Mouse (Mus musculus): ENCODE measurements around the gene Gucy2g.

The Gucy2g gene

GRCm38 (mm10) chr19:55247991-55248520, 7.0 kb upstream of the Gucy2g start:
- in situ Hi-C loops (cut with MboI), result no loop called here

DNA sequence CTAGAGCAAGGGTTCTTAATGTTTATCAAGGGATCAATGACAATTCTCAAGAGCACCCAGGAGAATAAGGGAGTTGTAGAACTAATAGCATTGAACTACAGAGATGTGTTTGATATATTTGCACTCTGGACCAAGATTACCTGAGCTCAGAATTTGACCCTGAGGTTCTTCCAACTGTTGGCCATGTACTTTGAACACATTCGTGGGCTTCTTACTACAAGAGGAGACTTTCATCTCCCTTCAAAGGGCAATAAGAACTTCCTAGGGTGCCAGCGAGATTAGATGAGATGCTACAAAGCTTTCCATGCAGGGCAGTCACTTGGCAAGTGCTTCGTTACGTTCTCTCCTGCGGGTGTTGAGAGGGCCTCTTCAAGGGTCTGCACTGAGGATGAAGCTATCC, 6.5 kb upstream of the Gucy2g start:
- in situ Hi-C loops (cut with MboI), result no loop called here

GRCm38 (mm10) chr19:55244791-55245231, 3.8 kb upstream of the Gucy2g start:
- in situ Hi-C loops (cut with MboI), result no loop called here

- in situ Hi-C loops (cut with MboI), result no loop called here
Observed at GRCm38 (mm10) chr19:55239766-55240426, 1.1 kb downstream of the Gucy2g start.

DNA sequence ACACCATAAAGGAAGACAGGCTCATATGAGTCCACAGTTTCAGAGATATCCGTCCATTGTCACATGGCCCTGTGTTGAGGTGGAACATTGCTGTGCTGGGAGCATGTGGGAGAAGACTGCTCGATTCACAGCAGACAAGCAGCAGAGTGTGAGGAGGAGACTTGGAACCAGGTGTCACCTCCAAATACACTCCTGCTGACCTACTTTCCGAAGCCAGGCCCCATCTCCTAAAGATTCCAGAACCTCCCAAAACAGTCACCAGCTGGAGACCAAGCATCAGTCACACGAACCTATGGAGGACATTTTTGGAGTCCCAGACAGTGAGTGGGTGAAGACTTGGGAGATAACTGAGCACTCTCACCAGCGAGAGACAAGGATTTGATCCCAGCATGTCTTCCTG, 4.5 kb downstream of the Gucy2g start:
- in situ Hi-C loops (cut with MboI), result no loop called here

- in situ Hi-C loops (cut with MboI), result no loop called here
Observed at GRCm38 (mm10) chr19:55236026-55236425, 5.0 kb downstream of the Gucy2g start.

DNA sequence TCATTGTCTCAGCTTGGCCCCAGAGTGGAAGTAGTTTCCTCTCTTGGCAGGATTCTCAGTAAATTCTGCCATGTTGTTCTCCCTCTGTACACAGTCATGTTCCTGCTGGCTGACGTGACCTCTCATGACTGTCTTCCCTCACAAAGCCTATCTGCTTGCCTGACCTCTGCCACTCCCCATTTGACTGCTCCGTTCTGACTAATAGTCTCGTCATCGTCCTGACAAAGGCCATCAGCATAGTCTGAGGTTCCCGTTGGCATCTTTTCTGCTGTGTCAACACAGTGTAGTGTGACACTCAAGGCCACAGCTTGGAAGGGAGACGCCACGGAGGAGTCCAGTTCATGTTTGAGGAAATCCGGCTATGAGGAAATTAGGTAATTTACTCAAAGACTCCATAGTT, 8.9 kb downstream of the Gucy2g start:
- in situ Hi-C loops (cut with MboI), result no loop called here

GRCm38 (mm10) chr19:55231081-55231480, 10.0 kb downstream of the Gucy2g start:
- in situ Hi-C loops (cut with MboI), result no loop called here

DNA sequence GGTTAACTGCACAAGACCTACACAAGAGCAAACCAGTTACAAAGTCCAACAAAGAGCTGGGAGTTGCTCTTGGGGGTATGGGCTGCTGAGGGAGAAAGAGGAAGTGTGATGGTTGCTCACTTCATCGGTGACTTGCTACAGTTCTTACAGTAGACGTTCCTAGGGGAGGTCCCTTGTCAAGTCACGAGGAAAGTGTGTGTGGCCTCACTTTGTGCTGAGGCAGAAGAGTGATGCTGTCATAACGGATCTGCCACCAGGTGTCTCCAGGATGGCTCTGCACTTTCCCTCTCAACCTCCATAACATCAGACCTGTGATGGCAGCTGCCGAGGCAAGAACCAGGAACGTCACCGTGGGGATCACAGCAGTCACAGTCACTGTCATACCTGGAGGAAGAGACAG, 13.9 kb downstream of the Gucy2g start:
- in situ Hi-C loops (cut with MboI), result no loop called here

DNA sequence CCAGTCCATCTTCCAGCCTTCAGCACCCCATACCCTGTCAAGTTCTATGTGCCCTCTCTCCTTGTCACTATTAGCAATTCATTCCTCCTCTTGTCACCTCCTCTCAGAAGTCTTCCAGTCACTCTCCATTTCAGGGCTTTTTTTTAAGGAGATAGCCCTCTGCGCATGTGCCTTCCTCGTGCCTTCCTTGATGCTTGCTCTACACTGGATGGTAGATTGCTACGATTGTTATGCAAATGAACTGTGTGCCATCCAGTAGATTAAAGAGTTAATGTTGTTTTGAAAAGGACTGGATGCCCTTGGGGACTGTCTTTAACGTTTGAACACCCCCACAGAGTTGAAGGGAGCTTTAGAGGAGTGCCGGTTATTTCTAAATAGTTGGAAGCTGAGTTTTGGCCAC, 14.4 kb downstream of the Gucy2g start:
- in situ Hi-C loops (cut with MboI), result no loop called here

GRCm38 (mm10) chr19:55222268-55222667, 18.8 kb downstream of the Gucy2g start:
- in situ Hi-C loops (cut with MboI), result no loop called here

DNA sequence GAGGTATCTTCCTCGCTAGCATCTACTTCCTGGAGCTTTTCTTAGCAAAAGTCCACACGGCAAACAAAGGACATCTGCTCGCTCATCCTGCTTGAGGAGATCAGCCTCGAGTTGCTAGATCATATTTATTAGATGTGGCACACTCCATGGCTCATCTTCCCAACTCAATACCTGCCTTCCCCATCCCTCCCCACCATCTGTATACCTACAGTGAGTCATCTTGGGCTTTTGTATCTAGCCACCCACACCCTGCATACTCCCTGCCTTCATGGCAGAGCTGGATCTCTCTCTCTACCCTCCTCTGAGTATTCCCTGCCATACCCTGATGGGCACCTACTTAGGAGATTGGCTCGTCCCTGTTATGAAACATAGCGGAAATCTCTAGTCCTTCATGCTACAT, 19.8 kb downstream of the Gucy2g start:
- in situ Hi-C loops (cut with MboI), result no loop called here

- in situ Hi-C loops (cut with MboI), result no loop called here
Observed at GRCm38 (mm10) chr19:55219359-55219758, 21.7 kb downstream of the Gucy2g start.

- in situ Hi-C loops (cut with MboI), result no loop called here
Observed at GRCm38 (mm10) chr19:55218741-55219221, 22.3 kb downstream of the Gucy2g start.

DNA sequence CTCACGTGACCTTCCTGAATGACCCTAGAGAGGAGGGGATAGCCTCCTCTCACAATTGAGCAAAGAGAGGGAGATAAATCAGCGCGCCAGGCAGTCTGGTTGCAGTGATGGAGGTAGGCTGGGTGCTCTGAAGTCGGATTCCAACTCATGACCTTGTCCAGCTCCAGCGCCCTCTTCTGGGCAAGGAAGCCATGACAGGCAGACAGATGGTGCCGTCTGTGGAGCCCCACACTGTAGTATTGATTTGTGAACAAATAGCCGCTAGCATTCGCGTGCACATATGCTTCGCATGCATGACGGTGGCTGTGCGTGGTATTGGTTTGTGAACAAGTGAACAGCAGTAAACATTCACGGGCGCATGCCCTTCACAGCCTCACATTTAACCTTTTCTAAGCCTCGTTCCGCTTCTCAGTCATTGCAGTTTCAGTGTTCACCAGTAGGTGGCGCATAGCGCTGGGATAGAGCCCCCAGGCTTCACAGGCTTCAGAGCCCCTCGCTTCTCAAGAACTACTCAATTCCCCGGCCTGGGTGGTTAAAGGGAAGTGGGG, 22.8 kb downstream of the Gucy2g start:
- in situ Hi-C loops (cut with MboI), result no loop called here

- in situ Hi-C loops (cut with MboI), result no loop called here
Observed at GRCm38 (mm10) chr19:55217365-55217764, 23.7 kb downstream of the Gucy2g start.

DNA sequence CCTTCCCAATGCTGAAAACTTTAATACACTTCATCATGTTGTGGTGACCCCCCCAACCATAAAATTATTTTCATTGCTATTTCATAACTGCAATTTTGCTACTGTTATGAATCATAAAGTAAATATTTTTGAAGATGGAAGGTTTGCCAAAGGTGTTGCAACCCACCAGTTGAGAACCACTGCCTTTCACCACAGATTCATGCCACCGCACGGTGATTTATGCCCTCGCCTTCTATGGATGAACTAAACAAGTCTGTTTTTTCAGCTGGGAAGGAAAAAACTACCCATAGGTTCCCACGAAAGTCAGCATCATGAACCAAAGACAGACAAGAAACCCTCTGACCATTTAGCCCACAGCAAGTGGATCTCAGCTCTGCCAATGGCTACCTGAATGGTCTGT, 24.2 kb downstream of the Gucy2g start:
- in situ Hi-C loops (cut with MboI), result no loop called here

GRCm38 (mm10) chr19:55213617-55214340, 27.3 kb downstream of the Gucy2g start:
- in situ Hi-C loops (cut with MboI), result no loop called here

DNA sequence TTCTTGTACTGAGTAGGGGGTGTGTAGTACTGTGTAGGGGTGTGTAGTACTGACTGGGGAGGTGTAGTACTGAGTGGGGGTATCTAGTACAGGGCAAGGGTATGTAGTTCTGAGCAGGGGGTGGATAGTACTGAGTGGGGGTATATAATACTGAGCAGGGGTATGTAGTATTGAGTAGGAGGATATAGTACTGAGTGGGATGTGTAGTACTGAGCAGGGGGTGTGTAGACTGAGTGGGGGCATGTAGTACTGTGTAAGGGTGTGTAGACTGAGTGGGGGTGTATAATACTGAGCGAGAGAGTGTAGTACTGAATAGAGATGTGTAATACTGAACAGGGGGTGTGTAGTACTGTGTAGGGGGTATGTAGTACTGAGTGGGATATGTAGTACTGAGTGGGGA, 29.3 kb downstream of the Gucy2g start:
- in situ Hi-C loops (cut with MboI), result no loop called here

GRCm38 (mm10) chr19:55209084-55209483, 32.0 kb downstream of the Gucy2g start:
- in situ Hi-C loops (cut with MboI), result no loop called here

- in situ Hi-C loops (cut with MboI), result no loop called here
Observed at GRCm38 (mm10) chr19:55208654-55209053, 32.4 kb downstream of the Gucy2g start.

GRCm38 (mm10) chr19:55207746-55208538, 33.1 kb downstream of the Gucy2g start:
- in situ Hi-C loops (cut with MboI), result no loop called here
